Mouse (Mus musculus) hindbrain, postnatal 0 days (tissue): Measurements from ENCODE around the gene Mcu. TPM values are rescaled to one million over a fixed set of nuclear protein-coding genes. Genes with fewer than 3 reads are reported as not detected.

Experiments
- ATAC-seq: fragments of 200-750 bp; cut with Nextera tagmentation; 2 replicates; pipeline ENCODE4 v1.8.0; 2017; ENCODE audit warnings: mild to moderate bottlenecking, moderate TSS enrichment, moderate library complexity
- DNase-seq: peaks from one replicate; pipeline ENCODE4 v3.0.0-alpha.2; 2015; ENCODE audit warnings: low spot score
- H3K27ac ChIP-seq: fragments of 300-500 bp; sonication (generic); 2 replicates; pipeline ENCODE4 v1.5.1; 2014; ENCODE audit warnings: mild to moderate bottlenecking
- H3K27me3 ChIP-seq: fragments of 300-500 bp; sonication (generic); 2 replicates; pipeline ENCODE4 v1.6.1; 2014; ENCODE audit warnings: low read length, mixed read lengths; ENCODE audit not compliant: insufficient read depth
- H3K36me3 ChIP-seq: fragments of 300-500 bp; sonication (generic); 2 replicates; pipeline ENCODE4 v1.6.1; 2014; ENCODE audit warnings: low read length, mixed read lengths; ENCODE audit not compliant: insufficient read depth
- H3K4me1 ChIP-seq: fragments of 300-500 bp; sonication (generic); 2 replicates; pipeline ENCODE4 v1.6.1; 2014; ENCODE audit warnings: antibody characterized with exemption, low read length, mixed read lengths; ENCODE audit not compliant: insufficient read depth
- H3K4me2 ChIP-seq: fragments of 300-500 bp; sonication (generic); 2 replicates; pipeline ENCODE4 v1.6.1; 2014; ENCODE audit warnings: low read depth, mild to moderate bottlenecking, low read length, moderate library complexity, mixed read lengths
- H3K4me3 ChIP-seq: fragments of 300-500 bp; sonication (generic); 2 replicates; pipeline ENCODE4 v1.5.1; 2014; ENCODE audit warnings: low read length
- H3K9ac ChIP-seq: fragments of 300-500 bp; sonication (generic); replicated peaks from 2 replicates; pipeline ENCODE4 v1.6.1; 2014; ENCODE audit warnings: mild to moderate bottlenecking, low read length, moderate library complexity, mixed read lengths
- H3K9me3 ChIP-seq: fragments of 300-500 bp; sonication (generic); 2 replicates; pipeline ENCODE4 v1.6.1; 2016; ENCODE audit warnings: low read length, mixed read lengths
- CTCF ChIP-seq: IDR thresholded peaks from 2 replicates; pipeline ENCODE4 v1.5.1; 2016; ENCODE audit warnings: antibody characterized with exemption, control low read depth, low read depth
- WGBS: fragments of 180-500 bp; shearing (Covaris S2); extraction: QIAGEN DNeasy Blood & Tissue Kit; methylation state at CpG from one replicate; pipeline ENCODE4 v1.1.7; 2014; 5-methylcytosine and 5-hydroxymethylcytosine counted together
- polyA plus RNA-seq: library from polyadenylated mRNA; unstranded; fragments of >200 nt; fragmentation: Nextera tagmentation; extraction: Ambion mirVana; gene quantifications from 2 replicates; pipeline ENCODE4 v1.2.1, GENCODE M21; 2015
- total RNA-seq: library from RNA; depleted of rRNA; stranded (reverse); fragments of >200 nt; gene quantifications from 2 replicates; pipeline ENCODE4 v1.2.3, GENCODE M21; 2014

The Mcu gene
- total and polyA plus RNA-seq, 2 experiments from 2014 or later, result 33.4 to 44.9 TPM

DNA sequence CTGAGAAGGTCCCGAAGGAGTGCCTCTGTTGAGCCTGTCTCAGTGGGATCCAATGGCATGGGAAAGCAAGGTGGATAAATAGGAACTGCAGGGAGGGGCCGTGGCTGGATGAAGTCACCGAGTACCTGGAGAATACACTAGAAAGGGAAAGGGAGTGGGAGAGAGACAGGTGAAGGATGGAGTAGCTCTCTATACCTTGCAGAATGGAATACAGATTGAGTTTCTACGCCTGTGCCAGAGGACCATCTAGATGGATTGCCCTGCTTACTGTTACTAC, 13.0 kb upstream of the Mcu start:
- no peaks in the 10 kb centered on the region for H3K9me3 ChIP-seq
- H3K9ac ChIP-seq, result no peak overlapping the region
- no peak for DNase-seq
- no peak overlapping the region for H3K4me2 ChIP-seq
- 0 out of 2 replicates have a peak overlapping the region, but pooled peaks have one; percentile 48 for H3K27ac ChIP-seq
- 80% methylated on average over 4 of the region's 4 CpGs for WGBS
- no peak overlapping the region for H3K4me3 ChIP-seq
- H3K4me1 ChIP-seq, result no peaks in the 10 kb centered on the region
- TF ChIP-seq CTCF, result no peak
- H3K36me3 ChIP-seq, result no peaks in the 10 kb centered on the region
- H3K27me3 ChIP-seq, result no peaks in the 10 kb centered on the region
- no peak for ATAC-seq

DNA sequence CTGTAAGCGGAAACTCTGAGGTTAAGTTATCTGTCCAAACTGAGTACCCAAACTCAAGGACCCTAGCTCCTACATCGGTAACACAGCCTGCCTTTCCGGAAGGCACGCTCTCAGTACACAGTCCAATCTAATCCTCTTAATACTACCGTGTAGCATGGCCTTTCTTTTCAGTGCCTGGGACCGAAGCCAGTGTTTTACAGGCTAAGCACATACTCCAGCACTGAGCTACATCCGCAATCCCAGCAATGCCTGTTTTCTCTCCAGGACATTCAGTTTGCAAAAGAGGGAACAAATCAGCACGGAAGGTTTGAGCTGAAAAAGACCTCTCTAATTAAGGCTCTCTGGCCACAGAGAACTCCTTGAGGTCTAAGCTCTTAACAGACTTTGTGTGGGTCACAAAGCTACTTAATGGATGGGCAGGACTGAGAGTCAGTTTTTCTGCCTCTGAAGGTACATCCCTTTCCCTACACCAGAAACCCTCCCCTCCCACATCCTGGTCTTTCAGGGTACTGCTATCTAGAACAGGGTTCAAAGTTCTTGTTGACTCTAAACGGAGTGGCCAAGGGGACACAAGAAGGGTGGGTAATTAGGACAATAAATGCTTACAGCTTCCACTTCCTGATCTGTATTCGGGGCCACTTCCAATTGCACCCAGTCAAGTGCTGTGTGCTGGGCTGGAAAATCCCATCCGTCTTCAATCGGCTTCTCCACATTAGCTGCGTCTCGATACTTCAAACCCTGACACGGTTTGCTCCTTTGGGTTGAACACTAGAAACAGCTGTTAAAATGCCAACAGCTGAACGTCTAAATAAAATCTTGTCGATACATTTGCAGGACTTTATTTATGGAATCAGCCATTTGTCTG, 12.4 kb upstream of the Mcu start:
- no peak overlapping the region for H3K9ac ChIP-seq
- H3K4me1 ChIP-seq, result no peaks in the 10 kb centered on the region
- peak; percentile 77 for ATAC-seq
- 51% methylated on average over 17 of the region's 17 CpGs for WGBS
- H3K36me3 ChIP-seq, result no peaks in the 10 kb centered on the region
- no peak for TF ChIP-seq CTCF
- peak; percentile 56 for DNase-seq
- no peak overlapping the region for H3K4me3 ChIP-seq
- H3K4me2 ChIP-seq, result no peak overlapping the region
- no peaks in the 10 kb centered on the region for H3K9me3 ChIP-seq
- no peaks in the 10 kb centered on the region for H3K27me3 ChIP-seq
- 0 out of 2 replicates have a peak overlapping the region, but pooled peaks have one; percentile 48 for H3K27ac ChIP-seq

DNA sequence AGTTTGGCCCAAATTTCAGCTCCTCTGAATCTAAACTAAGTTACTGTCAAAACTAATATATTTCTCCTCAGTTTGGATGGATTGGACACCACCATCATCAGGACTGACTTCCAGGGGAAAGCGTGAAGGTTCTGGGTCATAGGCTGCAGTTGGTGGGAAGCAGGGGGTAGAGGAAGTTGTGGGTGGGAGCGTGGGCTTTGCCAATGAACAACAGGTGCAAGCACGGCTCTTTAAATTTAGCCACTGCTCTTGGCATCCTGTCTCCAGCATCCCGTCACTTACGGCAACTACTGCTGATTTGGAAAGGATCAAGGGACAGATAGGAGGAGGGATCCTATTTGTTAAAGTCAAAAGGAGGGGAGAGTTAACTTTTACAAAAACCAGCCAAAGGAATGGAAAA, 7.0 kb upstream of the Mcu start:
- ATAC-seq (no peak), DNase-seq (no peak)
- Histone ChIP-seq H3K4me1 (no peaks in the 10 kb centered on the region), H3K4me2 (no peak overlapping the region), H3K27ac (no peak overlapping the region), H3K9ac (no peak overlapping the region), H3K4me3 (no peak overlapping the region), H3K36me3 (no peaks in the 10 kb centered on the region), H3K27me3 (no peaks in the 10 kb centered on the region), H3K9me3 (no peaks in the 10 kb centered on the region)
- 48% methylated on average over 5 of the region's 5 CpGs for WGBS
- TF ChIP-seq CTCF, result no peak

DNA sequence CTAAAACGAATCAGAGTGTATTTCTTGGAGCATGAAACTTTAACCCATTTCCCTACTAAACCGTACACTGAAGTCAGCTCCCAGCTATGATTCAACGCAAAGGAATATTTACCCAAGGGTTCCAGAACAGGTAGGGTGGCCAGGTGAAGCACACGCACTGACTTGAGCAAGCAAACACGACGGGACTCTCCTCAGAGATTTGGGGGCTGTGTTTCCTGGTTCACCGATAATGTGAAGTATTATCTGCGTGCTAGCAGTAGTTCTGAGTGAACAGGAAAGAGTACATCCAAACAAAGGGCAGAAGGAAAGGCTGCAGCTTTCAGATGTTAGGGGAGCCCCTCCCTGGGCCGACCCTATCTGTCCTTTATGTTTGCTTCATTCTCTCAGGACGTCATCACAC, 4.9 kb upstream of the Mcu start:
- no peak for DNase-seq
- Histone ChIP-seq H3K4me3 (no peak overlapping the region), H3K27ac (no peak overlapping the region), H3K9me3 (no peaks in the 10 kb centered on the region), H3K27me3 (no peaks in the 10 kb centered on the region), H3K36me3 (no peaks in the 10 kb centered on the region), H3K4me1 (no peaks in the 10 kb centered on the region), H3K4me2 (no peak overlapping the region), H3K9ac (no peak overlapping the region)
- no peak for ATAC-seq
- no peak for TF ChIP-seq CTCF
- WGBS, result 75% methylated on average over 10 of the region's 10 CpGs

DNA sequence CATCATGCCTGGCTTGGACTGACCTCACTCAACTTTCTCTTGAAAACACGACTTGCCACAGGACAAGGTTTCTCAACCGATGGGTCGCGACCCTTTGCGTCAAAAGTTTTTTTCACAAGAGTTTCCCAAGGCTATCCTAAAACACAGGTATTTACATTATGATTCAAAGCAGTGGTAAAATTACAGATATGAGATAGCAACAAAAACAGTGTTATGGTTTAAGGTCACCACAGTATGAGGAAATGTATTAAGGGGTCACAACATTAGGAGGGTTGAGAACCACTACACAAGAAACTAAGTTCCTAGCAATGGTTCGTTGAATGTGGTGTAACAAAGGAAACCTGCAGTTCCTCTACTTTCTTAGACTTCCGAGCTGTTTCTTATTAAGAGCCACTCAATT, 1.3 kb upstream of the Mcu start:
- Histone ChIP-seq H3K9ac (no peak overlapping the region), H3K4me3 (no peak overlapping the region), H3K4me2 (no peak overlapping the region), H3K27me3 (no peaks in the 10 kb centered on the region), H3K4me1 (no peaks in the 10 kb centered on the region), H3K36me3 (no peaks in the 10 kb centered on the region), H3K27ac (no peak overlapping the region), H3K9me3 (no peaks in the 10 kb centered on the region)
- ATAC-seq (no peak), DNase-seq (no peak)
- TF ChIP-seq CTCF, result no peak
- 92% methylated on average over 7 of the region's 7 CpGs for WGBS

DNA sequence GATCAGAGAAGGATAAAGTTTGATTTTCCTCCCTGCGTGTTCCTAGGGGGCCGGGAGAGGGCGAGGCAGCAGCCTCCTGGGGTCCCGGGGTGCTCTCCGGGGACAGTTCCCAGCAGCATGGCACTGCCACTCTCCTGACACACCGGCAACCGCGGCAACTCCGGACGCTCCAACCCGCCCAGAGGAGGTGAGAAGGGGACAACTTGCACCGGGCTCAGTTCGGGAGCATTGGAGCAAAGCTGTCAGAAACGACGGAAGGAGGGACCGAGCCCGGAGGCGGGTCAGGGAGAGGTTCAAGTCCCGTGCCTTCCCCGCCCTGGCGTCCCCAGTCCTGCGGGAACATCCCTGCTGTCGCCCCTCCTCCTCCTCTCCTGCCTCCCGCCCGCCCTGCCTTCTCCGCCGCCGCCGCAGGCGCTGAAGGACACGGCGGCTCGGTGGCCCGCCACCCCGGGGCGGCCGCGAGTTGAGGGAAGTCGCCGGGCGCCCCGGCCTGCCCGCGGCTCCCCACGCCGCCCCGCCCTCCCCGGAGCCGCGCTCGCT, 441 bp downstream of the Mcu start, which contains the start of gene Gm10322:
Gene Gm10322 (plus strand): TSS at position 83 of the 540 bp plus-strand sequence.
- DNase-seq (peak; percentile 70), ATAC-seq (peak; percentile 87)
- Histone ChIP-seq H3K4me1 (no peaks in the 10 kb centered on the region), H3K36me3 (no peaks in the 10 kb centered on the region), H3K4me3 (peak within 1 kb of the TSS; percentile 95), H3K27ac (peak within 1 kb of the TSS; percentile 88), H3K9me3 (no peaks in the 10 kb centered on the region), H3K9ac (peak within 1 kb of the TSS; percentile 93), H3K4me2 (peak within 1 kb of the TSS; percentile 74), H3K27me3 (no peaks in the 10 kb centered on the region)
- peak; percentile 47 for TF ChIP-seq CTCF
- WGBS, result 0% methylated on average over 21 of the region's 51 CpGs

DNA sequence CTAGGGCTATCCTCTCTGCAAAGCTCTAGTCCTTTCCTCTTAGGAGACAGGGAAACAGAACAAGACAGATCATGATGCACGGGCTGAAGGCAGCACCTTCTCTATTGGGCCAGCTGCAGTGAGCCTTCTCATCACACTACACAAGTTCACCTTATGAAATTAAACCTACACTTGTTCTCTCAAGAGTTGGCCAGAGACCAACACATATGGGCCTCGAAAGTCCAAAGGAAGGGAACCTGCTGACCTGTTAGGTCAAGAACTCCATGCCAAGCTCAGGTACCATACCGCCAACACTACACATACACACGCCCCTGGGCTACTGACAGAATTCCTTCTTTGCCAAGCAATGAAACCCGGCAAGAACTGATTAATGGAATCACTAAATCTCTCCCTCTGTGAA, 1.1 kb downstream of the Mcu start:
- peak overlapping the region; percentile 88; the same call in 1 of the 2 replicates for H3K27ac ChIP-seq

More for the DNA sequence above, 1.1 kb downstream of the Mcu start:
- no peak for ATAC-seq
- H3K4me3 ChIP-seq, result peak overlapping the region; percentile 95
- WGBS, result 22% methylated on average over 5 of the region's 5 CpGs
- no peaks in the 10 kb centered on the region for H3K27me3 ChIP-seq
- H3K36me3 ChIP-seq, result no peaks in the 10 kb centered on the region
- H3K4me2 ChIP-seq, result peak overlapping the region; percentile 74
- TF ChIP-seq CTCF, result no peak
- H3K9ac ChIP-seq, result peak overlapping the region; percentile 93
- no peaks in the 10 kb centered on the region for H3K4me1 ChIP-seq
- no peaks in the 10 kb centered on the region for H3K9me3 ChIP-seq
- DNase-seq, result no peak
